Mouse (Mus musculus) bone marrow, adult 2 months (tissue): ENCODE results near the gene Exd2.

Experiments used
- CTCF ChIP-seq: fragments of 200-500 bp; IDR thresholded peaks from 2 replicates; pipeline ENCODE4 v1.5.1; 2011; ENCODE audit warnings: low read length, control low read depth; ENCODE audit not compliant: control insufficient read depth, insufficient read depth
- POLR2A ChIP-seq: fragments of 200-500 bp; IDR thresholded peaks from 2 replicates; pipeline ENCODE4 v1.6.1; 2011; ENCODE audit warnings: low read depth, mild to moderate bottlenecking, control low read depth, low read length, borderline replicate concordance; ENCODE audit not compliant: control insufficient read depth

GRCm38 (mm10) chr12:80471926-80472325, 9.0 kb downstream of the Exd2 start:
- TF ChIP-seq POLR2A (no peak), CTCF (no peak)
